Mouse (Mus musculus): ENCODE measurements around the gene Prss37. TPM values are rescaled to one million over a fixed set of nuclear protein-coding genes. Genes with fewer than 3 reads are reported as not detected.

Gene Prss37
- total RNA-seq (2014; rRNA removed) (not detected in 2 replicates), polyA plus RNA-seq (2015; fragmentation: Nextera tagmentation; extraction: Ambion mirVana) (not detected in 2 replicates)

DNA sequence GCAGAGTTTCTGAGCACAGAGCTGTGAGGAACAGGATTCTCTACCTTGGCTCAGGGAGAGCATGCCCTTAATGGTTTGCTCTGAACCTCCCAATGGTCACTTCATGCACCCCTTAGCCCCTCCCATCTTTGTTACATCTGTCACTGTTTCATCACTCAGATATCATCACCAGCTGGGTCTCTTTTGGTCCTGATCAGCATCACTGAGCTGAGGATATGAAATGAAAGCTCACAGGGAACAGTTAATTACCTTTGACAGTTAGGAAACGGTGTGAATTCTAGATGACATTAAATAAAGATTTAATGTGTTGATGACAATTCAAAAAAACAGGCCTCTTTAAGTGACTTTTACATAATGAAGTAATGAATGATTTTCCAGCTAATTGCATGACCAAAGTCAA, at the start of gene Prss37:
TSS of gene Prss37 (minus strand) at position 101 of the 400 bp plus-strand sequence.
- Histone ChIP-seq H3K4me2 (ENCODE audit: low read depth, low read length) (no peak within 1 kb of the TSS), H3K27ac (no peak within 1 kb of the TSS), H3K27me3 (ENCODE audit: insufficient read depth, low read length) (no peaks in the 10 kb centered on the region), H3K36me3 (ENCODE audit: insufficient read depth, low read length) (no peaks in the 10 kb centered on the region), H3K9me3 (ENCODE audit: low read length) (no peaks in the 10 kb centered on the region), H3K4me1 (ENCODE audit: insufficient read depth, low read length) (no peaks in the 10 kb centered on the region), H3K9ac (replicated peaks; ENCODE audit: low read length) (no peak within 1 kb of the TSS), H3K4me3 (ENCODE audit: low read length) (no peak within 1 kb of the TSS)
- TF ChIP-seq CTCF (IDR thresholded peaks at IDR 0.05; ENCODE audit: low read depth) = no peak
- ATAC-seq (no peak), DNase-seq (ENCODE audit: low spot score) (no peak)
- 61% methylated on average over 1 of the region's 1 CpGs for WGBS

DNA sequence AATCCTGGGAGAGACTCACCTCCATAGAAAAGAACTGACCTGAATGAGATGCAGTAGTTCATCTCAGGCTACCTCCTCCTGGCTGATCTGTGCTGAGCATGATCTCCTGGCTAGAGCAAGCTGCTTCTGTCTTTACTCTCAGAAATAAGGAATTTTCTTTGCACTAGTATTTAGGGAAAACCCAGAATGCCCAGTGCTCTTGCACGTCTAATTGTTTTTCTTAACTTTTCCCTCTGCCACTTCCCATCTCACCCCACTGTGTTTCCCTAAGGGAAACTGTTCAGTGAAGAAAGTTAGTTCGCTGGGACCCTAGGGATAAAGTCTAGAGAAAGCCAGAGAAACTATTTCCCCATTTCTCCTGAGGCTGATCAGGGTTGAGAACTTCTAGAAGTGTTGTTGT, 35.6 kb upstream of the Prss37 start, which contains the start of gene Olfr461:
TSS of gene Olfr461 (minus strand) at position 101 of the 400 bp plus-strand sequence.
- WGBS = 80% methylated on average over 2 of the region's 2 CpGs
- DNase-seq (ENCODE audit: low spot score) (no peak), ATAC-seq (no peak)
- TF ChIP-seq CTCF (IDR thresholded peaks at IDR 0.05; ENCODE audit: low read depth) = no peak
- Histone ChIP-seq H3K9me3 (ENCODE audit: low read length) (no peaks in the 10 kb centered on the region), H3K36me3 (ENCODE audit: insufficient read depth, low read length) (no peaks in the 10 kb centered on the region), H3K4me3 (ENCODE audit: low read length) (no peak within 1 kb of the TSS), H3K4me2 (ENCODE audit: low read depth, low read length) (no peak within 1 kb of the TSS), H3K9ac (replicated peaks; ENCODE audit: low read length) (no peak within 1 kb of the TSS), H3K27me3 (ENCODE audit: insufficient read depth, low read length) (no peaks in the 10 kb centered on the region), H3K4me1 (ENCODE audit: insufficient read depth, low read length) (no peaks in the 10 kb centered on the region), H3K27ac (no peak within 1 kb of the TSS)

DNA sequence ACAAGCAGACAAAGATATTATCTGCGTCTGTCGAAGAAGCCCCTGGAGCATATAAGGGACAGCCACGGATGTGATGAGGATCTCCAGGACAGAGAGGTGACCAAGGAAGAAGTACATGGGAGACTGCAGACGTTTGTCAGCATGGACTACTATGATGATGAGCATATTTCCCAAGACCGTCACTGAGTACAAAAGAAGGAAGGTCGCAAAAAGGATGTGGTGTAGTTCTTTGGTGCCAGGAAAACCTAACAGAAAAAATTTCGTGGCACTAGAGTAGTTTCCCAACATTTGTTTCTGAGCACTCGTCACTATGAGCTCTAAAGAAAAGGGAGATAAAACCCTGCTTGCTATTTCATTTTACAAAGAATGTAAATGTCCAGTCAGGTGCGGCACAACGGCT, 25.4 kb upstream of the Prss37 start:
- no peak for ATAC-seq
- no peak overlapping the region for H3K4me2 ChIP-seq (ENCODE audit: low read depth, low read length)
- no peak overlapping the region for H3K27ac ChIP-seq
- DNase-seq (ENCODE audit: low spot score) = no peak
- H3K9ac ChIP-seq (replicated peaks; ENCODE audit: low read length) = no peak overlapping the region
- no peaks in the 10 kb centered on the region for H3K4me1 ChIP-seq (ENCODE audit: insufficient read depth, low read length)
- no peak overlapping the region for H3K4me3 ChIP-seq (ENCODE audit: low read length)
- H3K27me3 ChIP-seq (ENCODE audit: insufficient read depth, low read length) = no peaks in the 10 kb centered on the region
- 82% methylated on average over 10 of the region's 10 CpGs for WGBS
- H3K9me3 ChIP-seq (ENCODE audit: low read length) = no peaks in the 10 kb centered on the region
- H3K36me3 ChIP-seq (ENCODE audit: insufficient read depth, low read length) = no peaks in the 10 kb centered on the region
- TF ChIP-seq CTCF (IDR thresholded peaks at IDR 0.05; ENCODE audit: low read depth) = no peak

DNA sequence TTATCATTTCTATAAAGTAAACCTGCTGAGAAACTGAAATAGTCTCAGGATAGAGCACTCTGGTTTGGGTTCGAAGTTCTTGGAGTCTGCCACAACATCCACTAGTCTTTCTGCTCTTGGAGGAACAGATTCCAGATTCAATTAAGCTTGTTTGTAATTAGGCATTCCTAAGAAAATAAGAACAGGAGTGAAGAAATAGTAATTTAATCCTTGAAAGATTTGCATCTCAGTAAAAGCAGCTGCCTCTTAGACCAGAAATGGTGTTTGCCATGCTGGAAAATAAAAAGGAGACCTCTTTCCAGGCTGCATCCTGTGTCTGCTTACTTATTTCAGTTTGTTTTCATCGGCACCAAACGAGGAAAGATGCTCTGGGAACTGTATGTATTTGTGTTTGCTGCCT, 26.1 kb downstream of the Prss37 start, which contains the start of gene Tas2r108:
TSS of gene Tas2r108 (plus strand) at position 301 of the 400 bp plus-strand sequence.
- H3K9ac ChIP-seq (replicated peaks; ENCODE audit: low read length) = no peak within 1 kb of the TSS
- no peak for ATAC-seq
- no peaks in the 10 kb centered on the region for H3K36me3 ChIP-seq (ENCODE audit: insufficient read depth, low read length)
- DNase-seq (ENCODE audit: low spot score) = no peak
- no peak within 1 kb of the TSS for H3K4me2 ChIP-seq (ENCODE audit: low read depth, low read length)
- H3K27me3 ChIP-seq (ENCODE audit: insufficient read depth, low read length) = no peaks in the 10 kb centered on the region
- no peaks in the 10 kb centered on the region for H3K9me3 ChIP-seq (ENCODE audit: low read length)
- no peaks in the 10 kb centered on the region for H3K4me1 ChIP-seq (ENCODE audit: insufficient read depth, low read length)
- WGBS = 89% methylated on average over 3 of the region's 3 CpGs
- no peak within 1 kb of the TSS for H3K4me3 ChIP-seq (ENCODE audit: low read length)
- no peak for TF ChIP-seq CTCF (IDR thresholded peaks at IDR 0.05; ENCODE audit: low read depth)
- H3K27ac ChIP-seq = no peak within 1 kb of the TSS

DNA sequence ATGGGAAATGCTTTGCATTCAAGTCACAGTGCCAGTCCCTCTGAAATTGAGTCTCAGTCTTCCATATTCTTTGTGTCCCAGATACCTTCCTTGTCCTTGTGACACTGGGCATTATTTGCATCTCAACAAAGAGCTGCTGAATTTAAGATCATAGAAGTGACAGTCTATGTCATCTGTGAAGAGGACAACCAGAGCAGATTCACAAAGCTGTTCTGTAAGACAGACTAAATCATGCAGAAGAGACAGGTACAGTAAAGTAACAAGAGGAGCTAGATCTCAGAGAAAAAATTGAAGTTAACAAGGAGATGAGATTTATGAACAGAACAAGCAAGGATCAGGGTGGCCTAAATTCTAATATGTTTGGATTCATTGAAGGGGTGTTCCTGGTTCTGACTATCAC, 28.4 kb downstream of the Prss37 start, which contains the start of gene Tas2r137:
TSS of gene Tas2r137 (plus strand) at position 301 of the 400 bp plus-strand sequence.
- no peak for DNase-seq (ENCODE audit: low spot score)
- Histone ChIP-seq H3K36me3 (ENCODE audit: insufficient read depth, low read length) (no peaks in the 10 kb centered on the region), H3K9ac (replicated peaks; ENCODE audit: low read length) (no peak within 1 kb of the TSS), H3K27me3 (ENCODE audit: insufficient read depth, low read length) (no peaks in the 10 kb centered on the region), H3K4me2 (ENCODE audit: low read depth, low read length) (no peak within 1 kb of the TSS), H3K4me1 (ENCODE audit: insufficient read depth, low read length) (no peaks in the 10 kb centered on the region), H3K27ac (no peak within 1 kb of the TSS), H3K4me3 (ENCODE audit: low read length) (no peak within 1 kb of the TSS), H3K9me3 (ENCODE audit: low read length) (no peaks in the 10 kb centered on the region)
- ATAC-seq = no peak
- no peak for TF ChIP-seq CTCF (IDR thresholded peaks at IDR 0.05; ENCODE audit: low read depth)

DNA sequence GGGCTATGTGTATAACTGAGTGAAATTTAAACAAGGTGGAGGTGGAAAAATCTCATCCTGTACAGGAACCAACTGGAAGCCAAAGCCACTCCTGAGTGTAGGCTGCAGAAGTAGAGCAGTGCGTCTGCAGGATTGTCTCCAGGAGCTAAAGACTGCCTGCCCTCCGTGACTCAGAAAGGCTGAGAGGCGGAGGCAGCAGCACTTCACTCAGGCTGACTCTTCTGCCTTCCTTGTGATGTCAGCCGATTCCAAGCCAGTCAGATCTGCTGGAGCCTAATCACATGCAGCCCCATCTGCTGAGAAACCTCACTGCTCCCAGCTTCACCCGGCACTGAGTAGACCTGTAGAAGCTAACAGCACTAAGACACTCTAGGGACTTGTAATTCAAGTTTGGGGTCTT, 37.0 kb downstream of the Prss37 start:
- no peak for TF ChIP-seq CTCF (IDR thresholded peaks at IDR 0.05; ENCODE audit: low read depth)
- Histone ChIP-seq H3K4me1 (ENCODE audit: insufficient read depth, low read length) (no peaks in the 10 kb centered on the region), H3K9me3 (ENCODE audit: low read length) (no peaks in the 10 kb centered on the region), H3K36me3 (ENCODE audit: insufficient read depth, low read length) (peaks cover 39% of the 10 kb centered on the region), H3K27me3 (ENCODE audit: insufficient read depth, low read length) (no peaks in the 10 kb centered on the region), H3K27ac (no peak overlapping the region), H3K9ac (replicated peaks; ENCODE audit: low read length) (no peak overlapping the region), H3K4me2 (ENCODE audit: low read depth, low read length) (no peak overlapping the region), H3K4me3 (ENCODE audit: low read length) (no peak overlapping the region)
- WGBS = 92% methylated on average over 5 of the region's 5 CpGs
- DNase-seq (ENCODE audit: low spot score) (no peak), ATAC-seq (no peak)

DNA sequence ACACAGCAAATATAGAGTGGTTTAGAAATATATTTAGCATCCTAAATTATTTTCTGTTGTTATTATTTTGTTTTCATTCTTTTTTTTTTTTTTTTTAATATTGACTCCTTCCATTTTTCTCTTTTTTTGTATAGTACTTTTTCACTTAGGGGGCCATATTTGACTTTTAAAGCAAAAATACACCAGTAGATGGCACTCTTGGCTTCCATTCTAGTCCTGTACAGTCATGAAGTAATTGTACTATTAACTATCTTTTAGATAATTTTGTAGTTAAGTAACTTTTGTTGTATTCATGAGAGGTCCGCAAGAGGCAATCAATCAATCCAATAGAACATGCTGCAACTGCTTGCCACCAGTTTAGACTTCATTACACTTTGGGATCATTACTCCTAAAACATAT, 39.6 kb downstream of the Prss37 start:
- Histone ChIP-seq H3K27me3 (ENCODE audit: insufficient read depth, low read length) (no peaks in the 10 kb centered on the region), H3K9ac (replicated peaks; ENCODE audit: low read length) (no peak overlapping the region), H3K36me3 (ENCODE audit: insufficient read depth, low read length) (peaks cover 59% of the 10 kb centered on the region), H3K4me3 (ENCODE audit: low read length) (no peak overlapping the region), H3K4me1 (ENCODE audit: insufficient read depth, low read length) (no peaks in the 10 kb centered on the region), H3K9me3 (ENCODE audit: low read length) (no peaks in the 10 kb centered on the region), H3K27ac (no peak overlapping the region), H3K4me2 (ENCODE audit: low read depth, low read length) (no peak overlapping the region)
- DNase-seq (ENCODE audit: low spot score) = peak; percentile 73
- TF ChIP-seq CTCF (IDR thresholded peaks at IDR 0.05; ENCODE audit: low read depth) = peak; percentile 45
- ATAC-seq = no peak
- 85% methylated on average over 1 of the region's 1 CpGs for WGBS

Data from hindbrain, postnatal 0 days (tissue).